Mouse (Mus musculus) kidney, postnatal 0 days (tissue): ENCODE data around the gene Cenpv. TPM values are rescaled to one million over a fixed set of nuclear protein-coding genes. Genes with fewer than 3 reads are reported as not detected.

Source experiments
- ATAC-seq: fragments of 200-750 bp; cut with Nextera tagmentation; replicated peaks from 2 replicates; pipeline ENCODE4 v1.8.0; 2017; ENCODE audit warnings: low read depth, moderate number of reproducible peaks, moderate TSS enrichment, moderate library complexity; ENCODE audit not compliant: low FRiP score
- DNase-seq: peaks from one replicate; pipeline ENCODE4 v3.0.0-alpha.2; 2016; ENCODE audit warnings: low spot score
- H3K27ac ChIP-seq: fragments of 300-500 bp; sonication (generic); 2 replicates; pipeline ENCODE4 v1.5.1; 2014; ENCODE audit warnings: mild to moderate bottlenecking
- H3K27me3 ChIP-seq: fragments of 300-500 bp; sonication (generic); 2 replicates; pipeline ENCODE4 v1.6.1; 2014; ENCODE audit warnings: low read length, mixed read lengths; ENCODE audit not compliant: insufficient read depth
- H3K36me3 ChIP-seq: fragments of 300-500 bp; sonication (generic); 2 replicates; pipeline ENCODE4 v1.6.1; 2014; ENCODE audit warnings: low read length, mixed read lengths; ENCODE audit not compliant: insufficient read depth
- H3K4me1 ChIP-seq: fragments of 300-500 bp; sonication (generic); replicated peaks from 2 replicates; pipeline ENCODE4 v1.6.1; 2014; ENCODE audit warnings: antibody characterized with exemption, low read length, mixed read lengths; ENCODE audit not compliant: insufficient read depth
- H3K4me2 ChIP-seq: fragments of 300-500 bp; sonication (generic); 2 replicates; pipeline ENCODE4 v1.6.1; 2014; ENCODE audit warnings: mild to moderate bottlenecking, low read length, moderate library complexity, mixed read lengths
- H3K4me3 ChIP-seq: fragments of 300-500 bp; sonication (generic); replicated peaks from 2 replicates; pipeline ENCODE4 v1.5.1; 2014; ENCODE audit warnings: low read depth, low read length
- H3K9ac ChIP-seq: fragments of 300-500 bp; sonication (generic); 2 replicates; pipeline ENCODE4 v1.6.1; 2014; ENCODE audit warnings: low read depth, low read length
- H3K9me3 ChIP-seq: fragments of 300-500 bp; sonication (generic); replicated peaks from 2 replicates; pipeline ENCODE4 v1.6.1; 2016; ENCODE audit warnings: low read length, inconsistent platforms, mixed read lengths
- CTCF ChIP-seq: IDR thresholded peaks from 2 replicates; pipeline ENCODE4 v1.5.1; 2016; ENCODE audit warnings: antibody characterized with exemption, low read depth, mild to moderate bottlenecking, moderate library complexity
- WGBS: fragments of 180-500 bp; shearing (Covaris S2); extraction: QIAGEN DNeasy Blood & Tissue Kit; methylation state at CpG from one replicate; pipeline ENCODE4 v1.1.7; 2014; 5-methylcytosine and 5-hydroxymethylcytosine counted together
- polyA plus RNA-seq: library from polyadenylated mRNA; unstranded; fragments of >200 nt; fragmentation: Nextera tagmentation; extraction: Ambion mirVana; gene quantifications from 2 replicates; pipeline ENCODE4 v1.2.1, GENCODE M21; 2015

Cenpv gene
- polyA plus RNA-seq, 1 experiment from 2014 or later, result 17.6 TPM

- ATAC-seq, result no peak
- no peak for TF ChIP-seq CTCF
- 90% methylated on average over 2 of the region's 2 CpGs for WGBS
Observed at GRCm38 (mm10) chr11:62563590-62563989, 24.5 kb upstream of the Cenpv start.

GRCm38 (mm10) chr11:62560463-62561016, 21.5 kb upstream of the Cenpv start:
- Histone ChIP-seq H3K36me3 (no peaks in the 10 kb centered on the region), H3K4me3 (peak overlapping the region; percentile 32), H3K4me2 (peak overlapping the region; percentile 58), H3K9me3 (no peaks in the 10 kb centered on the region), H3K4me1 (no peaks in the 10 kb centered on the region), H3K27me3 (no peaks in the 10 kb centered on the region), H3K9ac (peak overlapping the region; percentile 35; the same call in 1 of the 2 replicates), H3K27ac (no peak overlapping the region)
- DNase-seq (no peak), ATAC-seq (no peak)
- no peak for TF ChIP-seq CTCF
- WGBS, result 41% methylated on average over 43 of the region's 43 CpGs

More at GRCm38 (mm10) chr11:62563590-62563989, 24.5 kb upstream of the Cenpv start:
- Histone ChIP-seq H3K4me1 (no peaks in the 10 kb centered on the region), H3K36me3 (no peaks in the 10 kb centered on the region), H3K27ac (no peak overlapping the region), H3K4me3 (no peak overlapping the region), H3K9me3 (no peaks in the 10 kb centered on the region), H3K27me3 (no peaks in the 10 kb centered on the region), H3K9ac (no peak overlapping the region), H3K4me2 (no peak overlapping the region)
- no peak for DNase-seq

- WGBS, result 23% methylated on average over 6 of the region's 6 CpGs
- H3K9me3 ChIP-seq, result no peaks in the 10 kb centered on the region
- peaks cover 6% of the 10 kb centered on the region; the same call in 1 of the 2 replicates for H3K36me3 ChIP-seq
- H3K4me3 ChIP-seq, result no peak overlapping the region
- H3K27me3 ChIP-seq, result no peaks in the 10 kb centered on the region
- H3K27ac ChIP-seq, result peak overlapping the region; percentile 25
- no peak overlapping the region for H3K4me2 ChIP-seq
- no peak for TF ChIP-seq CTCF
- ATAC-seq (peak; percentile 87), DNase-seq (peak; percentile 52)
- peaks cover 12% of the 10 kb centered on the region for H3K4me1 ChIP-seq
- H3K9ac ChIP-seq, result no peak overlapping the region
Observed at GRCm38 (mm10) chr11:62558961-62559646, 20.0 kb upstream of the Cenpv start.

- no peaks in the 10 kb centered on the region for H3K27me3 ChIP-seq
- H3K4me3 ChIP-seq, result no peak overlapping the region
- H3K36me3 ChIP-seq, result peaks cover 9% of the 10 kb centered on the region; the same call in 1 of the 2 replicates
- DNase-seq (no peak), ATAC-seq (no peak)
- WGBS, result 65% methylated on average over 2 of the region's 2 CpGs
- no peaks in the 10 kb centered on the region for H3K9me3 ChIP-seq
- H3K9ac ChIP-seq, result no peak overlapping the region
- H3K4me1 ChIP-seq, result peaks cover 19% of the 10 kb centered on the region
- TF ChIP-seq CTCF, result no peak
- peak overlapping the region; percentile 25 for H3K27ac ChIP-seq
- no peak overlapping the region for H3K4me2 ChIP-seq
Observed at GRCm38 (mm10) chr11:62558152-62558551, 19.1 kb upstream of the Cenpv start.

GRCm38 (mm10) chr11:62557205-62557604, 18.1 kb upstream of the Cenpv start:
- Histone ChIP-seq H3K36me3 (peaks cover 9% of the 10 kb centered on the region; the same call in 1 of the 2 replicates), H3K4me1 (peaks cover 19% of the 10 kb centered on the region), H3K27ac (no peak overlapping the region), H3K9ac (no peak overlapping the region), H3K27me3 (no peaks in the 10 kb centered on the region), H3K4me2 (no peak overlapping the region), H3K4me3 (no peak overlapping the region), H3K9me3 (no peaks in the 10 kb centered on the region)
- WGBS, result 61% methylated on average over 5 of the region's 5 CpGs
- ATAC-seq, result no peak
- TF ChIP-seq CTCF, result no peak
- DNase-seq, result no peak

- Histone ChIP-seq H3K4me3 (no peak overlapping the region), H3K9ac (no peak overlapping the region), H3K4me1 (peaks cover 19% of the 10 kb centered on the region), H3K27ac (no peak overlapping the region), H3K27me3 (no peaks in the 10 kb centered on the region), H3K36me3 (peaks cover 9% of the 10 kb centered on the region; the same call in 1 of the 2 replicates), H3K4me2 (no peak overlapping the region), H3K9me3 (no peaks in the 10 kb centered on the region)
- no peak for DNase-seq
- no peak for ATAC-seq
- TF ChIP-seq CTCF, result no peak
Observed at GRCm38 (mm10) chr11:62555896-62556412, 16.9 kb upstream of the Cenpv start.
